ENCODE assay signal across 8 mouse cellular contexts in genomic region chr10:62979667-62980038, GRCm38 (mm10). TPM values are rescaled to one million over a fixed set of nuclear protein-coding genes. Genes with fewer than 3 reads are reported as not detected.
DNase-seq lines count a peak whose midpoint lies in the region; ATAC-seq and TF ChIP-seq lines count a peak whose summit lies in the region.

No protein-coding gene starts in this region.

- H3K27me3 ChIP-seq in liver, adult 2 months (ENCODE audit: control insufficient read depth, insufficient read depth, low read length), result no peaks in the 10 kb centered on the region
- no peaks in the 10 kb centered on the region for H3K27me3 ChIP-seq in embryonic facial prominence, embryonic 13.5 days
- no peaks in the 10 kb centered on the region for H3K27me3 ChIP-seq in intestine, embryonic 14.5 days (replicated peaks; ENCODE audit: control insufficient read depth, insufficient read depth, low read length)
- H3K27me3 ChIP-seq in neural tube, embryonic 12.5 days (replicated peaks), result no peaks in the 10 kb centered on the region

- H3K79me2 ChIP-seq in liver, adult 2 months (ENCODE audit: control insufficient read depth, insufficient read depth, low read length), result 0 out of 2 replicates have a peak, but pooled peaks cover 3% of the 10 kb centered on the region

- no peaks in the 10 kb centered on the region for H3K9me3 ChIP-seq in embryonic facial prominence, embryonic 13.5 days
- H3K9me3 ChIP-seq in intestine, embryonic 14.5 days (ENCODE audit: control insufficient read depth, low read length), result no peaks in the 10 kb centered on the region
- H3K9me3 ChIP-seq in neural tube, embryonic 12.5 days, result no peaks in the 10 kb centered on the region

- no peak for TF ChIP-seq CTCF in liver, adult 2 months (IDR thresholded peaks at IDR 0.05; ENCODE audit: low read depth, low read length)

- peak overlapping the region; percentile 67 for H3K4me2 ChIP-seq in embryonic facial prominence, embryonic 13.5 days
- H3K4me2 ChIP-seq in intestine, embryonic 14.5 days (ENCODE audit: low read length), result peak overlapping the region; percentile 61
- peak overlapping the region; percentile 66 for H3K4me2 ChIP-seq in neural tube, embryonic 12.5 days (replicated peaks)

- peaks cover 4% of the 10 kb centered on the region for H3K4me1 ChIP-seq in liver, adult 2 months (ENCODE audit: control insufficient read depth, insufficient read depth, low read length)
- peaks cover 10% of the 10 kb centered on the region for H3K4me1 ChIP-seq in embryonic facial prominence, embryonic 13.5 days
- H3K4me1 ChIP-seq in intestine, embryonic 14.5 days (replicated peaks; ENCODE audit: control insufficient read depth, insufficient read depth, low read length), result 0 out of 2 replicates have a peak, but pooled peaks cover 5% of the 10 kb centered on the region
- H3K4me1 ChIP-seq in neural tube, embryonic 12.5 days, result peaks cover 10% of the 10 kb centered on the region

- no peak for TF ChIP-seq POLR2A in liver, adult 2 months (IDR thresholded peaks at IDR 0.05; ENCODE audit: extremely low read depth, insufficient read depth, low read length)

- 23% methylated on average over 10 of the region's 10 CpGs for WGBS in liver, adult 2 months
- 7% methylated on average over 10 of the region's 10 CpGs for WGBS in embryonic facial prominence, embryonic 13.5 days
- 10% methylated on average over 10 of the region's 10 CpGs for WGBS in intestine, embryonic 14.5 days
- WGBS in neural tube, embryonic 12.5 days, result 10% methylated on average over 10 of the region's 10 CpGs

- no peak overlapping the region for H3K27ac ChIP-seq in liver, adult 2 months (replicated peaks; ENCODE audit: insufficient read depth, low read depth, low read length)
- H3K27ac ChIP-seq in embryonic facial prominence, embryonic 13.5 days, result no peak overlapping the region
- H3K27ac ChIP-seq in intestine, embryonic 14.5 days (ENCODE audit: low read depth), result no peak overlapping the region
- H3K27ac ChIP-seq in neural tube, embryonic 12.5 days, result no peak overlapping the region

- no peak overlapping the region for H3K9ac ChIP-seq in liver, adult 2 months (ENCODE audit: low read depth, low read length)
- peak overlapping the region; percentile 90 for H3K9ac ChIP-seq in embryonic facial prominence, embryonic 13.5 days
- peak overlapping the region; percentile 82 for H3K9ac ChIP-seq in intestine, embryonic 14.5 days (ENCODE audit: low read length)
- H3K9ac ChIP-seq in neural tube, embryonic 12.5 days, result peak overlapping the region; percentile 84; the same call in 1 of the 2 replicates

- peak overlapping the region; percentile 92 for H3K4me3 ChIP-seq in liver, adult 2 months (ENCODE audit: insufficient read depth, low read depth, low read length)
- peak overlapping the region; percentile 95 for H3K4me3 ChIP-seq in embryonic facial prominence, embryonic 13.5 days
- peak overlapping the region; percentile 66 for H3K4me3 ChIP-seq in intestine, embryonic 14.5 days (ENCODE audit: low read depth, low read length)
- H3K4me3 ChIP-seq in neural tube, embryonic 12.5 days, result peak overlapping the region; percentile 92

- no peak for DNase-seq in liver, adult 2 months (ENCODE audit: extremely low read depth, low read depth, low spot score)
- no peak for DNase-seq in liver
- DNase-seq in intestine, embryonic 14.5 days (ENCODE audit: low spot score), result no peak
- no peak for DNase-seq in spleen, postnatal 4 days (ENCODE audit: low spot score in 2 of 2)
- no peak for DNase-seq in T-cell, adult 2 months (ENCODE audit: low spot score)
- DNase-seq in spleen, postnatal 14 days (ENCODE audit: low spot score in 2 of 2), result no peak

- ATAC-seq in embryonic facial prominence, embryonic 13.5 days (ENCODE audit: insufficient number of reproducible peaks, insufficient read depth, low FRiP score, low TSS enrichment, low read depth), result no peak
- ATAC-seq in intestine, embryonic 14.5 days (replicated peaks; ENCODE audit: low FRiP score, low TSS enrichment, low read depth), result 0 out of 2 replicates have a peak, but pooled peaks have one; percentile 1
- peak; percentile 13; the same call in 1 of the 2 replicates for ATAC-seq in neural tube, embryonic 12.5 days (ENCODE audit: low FRiP score, low read depth)

- no peaks in the 10 kb centered on the region for H3K36me3 ChIP-seq in liver, adult 2 months (ENCODE audit: control insufficient read depth, insufficient read depth, low read length)
- H3K36me3 ChIP-seq in embryonic facial prominence, embryonic 13.5 days, result peaks cover 24% of the 10 kb centered on the region
- peaks cover 10% of the 10 kb centered on the region; the same call in 1 of the 2 replicates for H3K36me3 ChIP-seq in intestine, embryonic 14.5 days (ENCODE audit: control insufficient read depth, insufficient read depth, low read length)
- peaks cover 29% of the 10 kb centered on the region for H3K36me3 ChIP-seq in neural tube, embryonic 12.5 days

RNA-seq across cellular contexts. Expression of gene Rufy2, which starts 0.4 kb away (rescaled TPM):
- 2.9 and 3.8 TPM in 2 replicates for total RNA-seq in liver, adult 2 months (2014; rRNA removed)
- 0.78 and 0.83 TPM in 2 replicates for polyA plus RNA-seq in liver, adult 2 months (2012; rRNA removed)
- polyA plus RNA-seq in embryonic facial prominence, embryonic 13.5 days (2015; fragmentation: Nextera tagmentation; extraction: Ambion mirVana), result 35.3 and 42.6 TPM in 2 replicates
- 20.0 and 22.8 TPM in 2 replicates for polyA plus RNA-seq in intestine, embryonic 14.5 days (2014; fragmentation: Nextera tagmentation; extraction: Ambion mirVana)
- polyA plus RNA-seq in neural tube, embryonic 12.5 days (2016; fragmentation: Nextera tagmentation; extraction: Ambion mirVana), result 36.3 and 39.1 TPM in 2 replicates

RNA-seq across cellular contexts. Expression of gene Dna2, which starts 32.8 kb away (rescaled TPM):
- 6.4 and 11.2 TPM in 2 replicates for total RNA-seq in liver, adult 2 months (2014; rRNA removed)
- polyA plus RNA-seq in liver, adult 2 months (2012; rRNA removed), result 4.9 and 6.5 TPM in 2 replicates
- 18.7 and 19.4 TPM in 2 replicates for polyA plus RNA-seq in embryonic facial prominence, embryonic 13.5 days (2015; fragmentation: Nextera tagmentation; extraction: Ambion mirVana)
- polyA plus RNA-seq in intestine, embryonic 14.5 days (2014; fragmentation: Nextera tagmentation; extraction: Ambion mirVana), result 19.6 and 21.7 TPM in 2 replicates
- 15.6 and 17.2 TPM in 2 replicates for polyA plus RNA-seq in neural tube, embryonic 12.5 days (2016; fragmentation: Nextera tagmentation; extraction: Ambion mirVana)

RNA-seq across cellular contexts. Expression of gene Hnrnph3, which starts 44.4 kb away (rescaled TPM):
- total RNA-seq in liver, adult 2 months (2014; rRNA removed), result 12.9 and 14.4 TPM in 2 replicates
- polyA plus RNA-seq in liver, adult 2 months (2012; rRNA removed), result 3.9 and 4.5 TPM in 2 replicates
- 138 and 139 TPM in 2 replicates for polyA plus RNA-seq in embryonic facial prominence, embryonic 13.5 days (2015; fragmentation: Nextera tagmentation; extraction: Ambion mirVana)
- polyA plus RNA-seq in intestine, embryonic 14.5 days (2014; fragmentation: Nextera tagmentation; extraction: Ambion mirVana), result 55.8 and 60.5 TPM in 2 replicates
- 232 and 247 TPM in 2 replicates for polyA plus RNA-seq in neural tube, embryonic 12.5 days (2016; fragmentation: Nextera tagmentation; extraction: Ambion mirVana)

RNA-seq across cellular contexts. Expression of gene Pbld2, which starts 44.5 kb away (rescaled TPM):
- total RNA-seq in liver, adult 2 months (2014; rRNA removed), result 115 and 119 TPM in 2 replicates
- polyA plus RNA-seq in liver, adult 2 months (2012; rRNA removed), result 90.8 and 106 TPM in 2 replicates
- polyA plus RNA-seq in embryonic facial prominence, embryonic 13.5 days (2015; fragmentation: Nextera tagmentation; extraction: Ambion mirVana), result 1.0 and 1.1 TPM in 2 replicates
- polyA plus RNA-seq in intestine, embryonic 14.5 days (2014; fragmentation: Nextera tagmentation; extraction: Ambion mirVana), result 1.3 and 2.5 TPM in 2 replicates
- polyA plus RNA-seq in neural tube, embryonic 12.5 days (2016; fragmentation: Nextera tagmentation; extraction: Ambion mirVana), result 0.73 and 0.80 TPM in 2 replicates

RNA-seq across cellular contexts. Expression of gene Slc25a16, which starts 59.2 kb away (rescaled TPM):
- 41.8 and 42.8 TPM in 2 replicates for total RNA-seq in liver, adult 2 months (2014; rRNA removed)
- polyA plus RNA-seq in liver, adult 2 months (2012; rRNA removed), result 49.0 and 66.2 TPM in 2 replicates
- 11.1 and 11.5 TPM in 2 replicates for polyA plus RNA-seq in embryonic facial prominence, embryonic 13.5 days (2015; fragmentation: Nextera tagmentation; extraction: Ambion mirVana)
- polyA plus RNA-seq in intestine, embryonic 14.5 days (2014; fragmentation: Nextera tagmentation; extraction: Ambion mirVana), result 12.7 and 14.5 TPM in 2 replicates
- polyA plus RNA-seq in neural tube, embryonic 12.5 days (2016; fragmentation: Nextera tagmentation; extraction: Ambion mirVana), result 14.5 and 14.6 TPM in 2 replicates

Comparison
In these comparisons a context has a peak if more than half of its experiments do, and no peak if none do; other contexts are left out.
1. RNA of gene Rufy2, which starts 0.4 kb away (polyA plus RNA-seq): 36.3 to 39.1 TPM in neural tube, embryonic 12.5 days, 35.3 to 42.6 TPM in embryonic facial prominence, embryonic 13.5 days and 20.0 to 22.8 TPM in intestine, embryonic 14.5 days; 0.78 to 0.83 TPM in liver, adult 2 months; every median in the first group is over 10 times any median in the second.
2. RNA of gene Hnrnph3, which starts 44.4 kb away (polyA plus RNA-seq): 232 to 247 TPM in neural tube, embryonic 12.5 days, 138 to 139 TPM in embryonic facial prominence, embryonic 13.5 days and 55.8 to 60.5 TPM in intestine, embryonic 14.5 days; 3.9 to 4.5 TPM in liver, adult 2 months; every median in the first group is over 10 times any median in the second.
3. Peak in every context shown above with its lines, with median percentiles within 50 percentile points of each other: H3K4me3 ChIP-seq and H3K4me2 ChIP-seq.